ENCODE assay signal across 9 mouse cellular contexts in genomic region chr4:138311595-138311994, GRCm38 (mm10). TPM values are rescaled to one million over a fixed set of nuclear protein-coding genes. Genes with fewer than 3 reads are reported as not detected.
DNase-seq lines count a peak whose midpoint lies in the region; ATAC-seq and TF ChIP-seq lines count a peak whose summit lies in the region.
"Had no signal": no experiment of that assay in that cellular context is flagged by ENCODE, and none has a peak within 500 bp of the region (broad histone marks: within the 10 kb centered on the region; RNA-seq: fewer than 3 reads in every experiment).

No protein-coding gene starts in this region.

- ATAC-seq in hindbrain, embryonic 12.5 days (ENCODE audit: low FRiP score) = peak; percentile 18; the same call in 1 of the 2 replicates
- ATAC-seq in midbrain, embryonic 16.5 days = peak; percentile 25; the same call in 1 of the 2 replicates

- H3K27ac ChIP-seq in ES-Bruce4 (ENCODE audit: insufficient read depth, low read length) = no peak overlapping the region
- no peak overlapping the region for H3K27ac ChIP-seq in hindbrain, embryonic 12.5 days
- H3K27ac ChIP-seq in midbrain, embryonic 16.5 days (ENCODE audit: low read length) = no peak overlapping the region
- H3K27ac ChIP-seq: heart, embryonic 13.5 days had no signal

- TF ChIP-seq CTCF in ES-Bruce4 (IDR thresholded peaks at IDR 0.05; ENCODE audit: low read depth, low read length) = peak; percentile 98

- H3K4me2 ChIP-seq in hindbrain, embryonic 12.5 days (replicated peaks) = no peak overlapping the region
- no peak overlapping the region for H3K4me2 ChIP-seq in midbrain, embryonic 16.5 days (ENCODE audit: low read length)
- H3K4me2 ChIP-seq: heart, embryonic 13.5 days had no signal

- H3K9me3 ChIP-seq in ES-Bruce4 (replicated peaks; ENCODE audit: control insufficient read depth, insufficient read depth, low read length, poor library complexity, severe bottlenecking) = no peaks in the 10 kb centered on the region
- H3K9me3 ChIP-seq in hindbrain, embryonic 12.5 days (replicated peaks) = peaks cover 3% of the 10 kb centered on the region; the same call in 1 of the 2 replicates
- H3K9me3 ChIP-seq in midbrain, embryonic 16.5 days (replicated peaks; ENCODE audit: control insufficient read depth, low read length, poor library complexity, severe bottlenecking) = no peaks in the 10 kb centered on the region
- H3K9me3 ChIP-seq: heart, embryonic 13.5 days had no signal

- no peak for TF ChIP-seq POLR2A in ES-Bruce4 (IDR thresholded peaks at IDR 0.05; ENCODE audit: insufficient read depth, low read length)

- H3K4me1 ChIP-seq in ES-Bruce4 (ENCODE audit: control insufficient read depth, insufficient read depth, low read length) = no peaks in the 10 kb centered on the region
- peaks cover 4% of the 10 kb centered on the region; the same call in 1 of the 2 replicates for H3K4me1 ChIP-seq in hindbrain, embryonic 12.5 days
- no peaks in the 10 kb centered on the region for H3K4me1 ChIP-seq in midbrain, embryonic 16.5 days (ENCODE audit: control insufficient read depth, insufficient read depth, low read length)
- H3K4me1 ChIP-seq: heart, embryonic 13.5 days had no signal

- no peaks in the 10 kb centered on the region for H3K27me3 ChIP-seq in ES-Bruce4 (ENCODE audit: control insufficient read depth, insufficient read depth, low read length, poor library complexity, severe bottlenecking)
- no peaks in the 10 kb centered on the region for H3K27me3 ChIP-seq in hindbrain, embryonic 12.5 days
- H3K27me3 ChIP-seq in midbrain, embryonic 16.5 days (ENCODE audit: control insufficient read depth, insufficient read depth, low read depth, low read length) = no peaks in the 10 kb centered on the region
- H3K27me3 ChIP-seq: heart, embryonic 13.5 days had no signal

- peak; percentile 92 for DNase-seq in heart, adult 11 months
- DNase-seq in heart, adult 8-10 months (ENCODE audit: low spot score) = no peak
- DNase-seq in cerebellum, postnatal 36 days = peak; percentile 70 to 74
- DNase-seq in liver = peak; percentile 52
- no peak for DNase-seq in left cerebral cortex, postnatal 4 days

- intact Hi-C loops in left cerebral cortex, postnatal 4 days (cut with DNase I) = loop anchor here (10.0 kb wide), 1 partner anchor 347 kb away; no protein-coding TSS in a partner anchor

- H3K36me3 ChIP-seq in ES-Bruce4 (ENCODE audit: control insufficient read depth, insufficient read depth, low read length, poor library complexity, severe bottlenecking) = peaks cover 21% of the 10 kb centered on the region
- H3K36me3 ChIP-seq in hindbrain, embryonic 12.5 days = peaks cover 92% of the 10 kb centered on the region
- peaks cover 31% of the 10 kb centered on the region for H3K36me3 ChIP-seq in midbrain, embryonic 16.5 days (ENCODE audit: control insufficient read depth, insufficient read depth, low read length)

- 74% methylated on average over 8 of the region's 8 CpGs for WGBS in hindbrain, embryonic 12.5 days
- 66% methylated on average over 8 of the region's 8 CpGs for WGBS in midbrain, embryonic 16.5 days

- H3K9ac ChIP-seq in ES-Bruce4 (ENCODE audit: low read depth, poor library complexity, severe bottlenecking) = no peak overlapping the region
- H3K9ac ChIP-seq in hindbrain, embryonic 12.5 days = no peak overlapping the region
- no peak overlapping the region for H3K9ac ChIP-seq in midbrain, embryonic 16.5 days (ENCODE audit: low read depth, low read length)
- H3K9ac ChIP-seq: heart, embryonic 13.5 days had no signal

- no peak overlapping the region for H3K4me3 ChIP-seq in ES-Bruce4 (ENCODE audit: low read depth, low read length)
- no peak overlapping the region for H3K4me3 ChIP-seq in hindbrain, embryonic 12.5 days
- H3K4me3 ChIP-seq in midbrain, embryonic 16.5 days (ENCODE audit: low read depth, low read length) = no peak overlapping the region
- H3K4me3 ChIP-seq: heart, embryonic 13.5 days had no signal

- TF ChIP-seq EP300 in ES-Bruce4 (IDR thresholded peaks at IDR 0.05; ENCODE audit: insufficient read depth, low read depth, low read length) = no peak

RNA-seq across cellular contexts. Expression of gene Ddost, which starts 7.1 kb away (rescaled TPM):
- 10 to 100 TPM; 63.3 to 65.5 (median 64.3) TPM for total RNA-seq in heart, adult 8-10 months (2022)
- 112 and 122 TPM in 2 replicates for polyA plus RNA-seq in ES-Bruce4 (2011; ENCODE audit: insufficient read depth, insufficient read length, low read depth, missing spikeins)
- polyA plus RNA-seq in hindbrain, embryonic 12.5 days (2016; fragmentation: Nextera tagmentation; extraction: Ambion mirVana) = 243 and 250 TPM in 2 replicates
- 201 and 208 TPM in 2 replicates for polyA plus RNA-seq in midbrain, embryonic 16.5 days (2015; fragmentation: Nextera tagmentation; extraction: Ambion mirVana)
- 100 to 1,000 TPM; 108 to 115 TPM for total RNA-seq in left cerebral cortex, postnatal 4 days (2021)

RNA-seq across cellular contexts. Expression of gene Pink1, which starts 14.5 kb away (rescaled TPM):
- 100 to 1,000 TPM; 791 to 970 (median 864) TPM for total RNA-seq in heart, adult 8-10 months (2022)
- polyA plus RNA-seq in ES-Bruce4 (2011; ENCODE audit: insufficient read depth, insufficient read length, low read depth, missing spikeins) = 23.3 and 23.4 TPM in 2 replicates
- polyA plus RNA-seq in hindbrain, embryonic 12.5 days (2016; fragmentation: Nextera tagmentation; extraction: Ambion mirVana) = 79.8 and 81.0 TPM in 2 replicates
- 95.4 and 103 TPM in 2 replicates for polyA plus RNA-seq in midbrain, embryonic 16.5 days (2015; fragmentation: Nextera tagmentation; extraction: Ambion mirVana)
- total RNA-seq in left cerebral cortex, postnatal 4 days (2021) = 100 to 1,000 TPM; 120 to 126 TPM

RNA-seq across cellular contexts. Expression of gene Cda, which starts 56.2 kb away (rescaled TPM):
- total RNA-seq in heart, adult 8-10 months (2022) = 1 to 10 TPM; 2.1 to 3.2 (median 2.8) TPM
- 6.8 and 7.4 TPM in 2 replicates for polyA plus RNA-seq in ES-Bruce4 (2011; ENCODE audit: insufficient read depth, insufficient read length, low read depth, missing spikeins)
- polyA plus RNA-seq in hindbrain, embryonic 12.5 days (2016; fragmentation: Nextera tagmentation; extraction: Ambion mirVana) = 3.4 and 4.4 TPM in 2 replicates
- 4.4 and 4.8 TPM in 2 replicates for polyA plus RNA-seq in midbrain, embryonic 16.5 days (2015; fragmentation: Nextera tagmentation; extraction: Ambion mirVana)
- under 1 TPM; 0.76 to 0.87 TPM for total RNA-seq in left cerebral cortex, postnatal 4 days (2021)

Comparison
In these comparisons a context has a peak if more than half of its experiments do, and no peak if none do; other contexts are left out.
1. DNase-seq: peak in heart, adult 11 months (single experiment), cerebellum, postnatal 36 days (2 of 2) and liver (single experiment); none in heart, adult 8-10 months (single experiment) and left cerebral cortex, postnatal 4 days (single experiment).